Mouse (Mus musculus) G1E-ER4 (cell line): ENCODE results near the gene Nectin1. TPM values are rescaled to one million over a fixed set of nuclear protein-coding genes. Genes with fewer than 3 reads are reported as not detected.

Experiments
- GATA1 ChIP-seq: IDR thresholded peaks from one replicate; pipeline ENCODE4 v1.8.0; 2012; ENCODE audit warnings: low read length, inconsistent platforms
- polyA plus RNA-seq: library from polyadenylated mRNA; stranded (reverse); fragments of >175 nt; gene quantifications from 2 replicates; pipeline ENCODE4 v1.2.3, GENCODE M21; 2012

Gene Nectin1
- polyA plus RNA-seq, 1 experiment, result not detected

DNA sequence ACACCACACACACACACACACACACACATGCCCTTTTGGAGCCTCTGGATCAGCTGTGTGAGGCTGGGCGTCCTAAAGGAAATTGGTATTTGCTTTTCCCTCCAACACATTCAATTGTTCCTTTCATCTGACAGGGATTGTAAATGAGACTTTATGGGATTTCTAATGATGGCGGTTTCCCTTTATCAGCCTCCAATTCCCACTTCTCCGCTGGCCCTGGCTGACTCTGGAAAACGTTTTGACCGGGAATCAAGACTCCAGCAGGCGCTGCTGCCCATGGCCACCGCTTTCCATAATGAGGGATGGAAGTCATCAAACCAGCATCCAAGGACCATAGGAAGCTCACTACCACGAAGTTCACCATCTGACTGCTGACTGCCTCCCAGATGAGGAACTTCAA lies 11.1 kb upstream of the Nectin1 start:
- TF ChIP-seq GATA1, result no peak

GRCm38 (mm10) chr9:43734952-43735351 lies 8.8 kb upstream of the Nectin1 start:
- no peak for TF ChIP-seq GATA1

DNA sequence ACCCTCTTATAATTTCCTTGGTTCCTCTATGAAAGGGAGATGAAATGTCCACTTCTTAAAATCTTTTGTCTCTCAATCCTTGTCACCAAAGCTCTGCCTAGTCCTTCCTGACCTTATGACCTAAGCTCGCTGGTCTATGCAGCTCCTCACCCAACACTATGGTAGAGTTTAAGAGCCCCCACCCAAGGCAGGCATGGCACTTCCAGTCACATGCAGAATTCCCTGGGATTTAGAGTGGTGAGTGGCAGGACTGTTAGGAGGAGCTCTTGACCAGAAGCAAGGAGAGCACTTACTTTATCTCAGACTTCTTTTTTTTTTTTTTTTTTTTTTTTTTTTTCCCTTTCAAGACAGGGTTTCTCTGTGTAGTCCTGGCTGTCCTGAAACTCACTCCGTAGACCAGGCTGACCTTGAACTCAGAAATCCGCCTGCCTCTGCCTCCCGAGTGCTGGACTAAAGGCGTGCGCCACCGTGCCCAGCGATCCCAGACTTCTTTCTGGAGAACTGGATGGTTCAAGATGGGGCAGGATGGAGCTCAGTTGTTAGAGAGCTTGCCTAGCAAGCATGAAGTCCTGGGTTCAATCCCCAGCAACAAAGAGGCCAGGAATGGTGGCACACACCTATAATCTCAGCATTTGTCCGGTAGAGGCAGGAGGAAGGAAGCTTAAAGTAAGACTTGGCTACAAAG lies 7.6 kb upstream of the Nectin1 start:
- no peak for TF ChIP-seq GATA1

GRCm38 (mm10) chr9:43737331-43737730 lies 6.5 kb upstream of the Nectin1 start:
- TF ChIP-seq GATA1, result no peak

GRCm38 (mm10) chr9:43737871-43738292 lies 5.9 kb upstream of the Nectin1 start:
- TF ChIP-seq GATA1, result no peak

DNA sequence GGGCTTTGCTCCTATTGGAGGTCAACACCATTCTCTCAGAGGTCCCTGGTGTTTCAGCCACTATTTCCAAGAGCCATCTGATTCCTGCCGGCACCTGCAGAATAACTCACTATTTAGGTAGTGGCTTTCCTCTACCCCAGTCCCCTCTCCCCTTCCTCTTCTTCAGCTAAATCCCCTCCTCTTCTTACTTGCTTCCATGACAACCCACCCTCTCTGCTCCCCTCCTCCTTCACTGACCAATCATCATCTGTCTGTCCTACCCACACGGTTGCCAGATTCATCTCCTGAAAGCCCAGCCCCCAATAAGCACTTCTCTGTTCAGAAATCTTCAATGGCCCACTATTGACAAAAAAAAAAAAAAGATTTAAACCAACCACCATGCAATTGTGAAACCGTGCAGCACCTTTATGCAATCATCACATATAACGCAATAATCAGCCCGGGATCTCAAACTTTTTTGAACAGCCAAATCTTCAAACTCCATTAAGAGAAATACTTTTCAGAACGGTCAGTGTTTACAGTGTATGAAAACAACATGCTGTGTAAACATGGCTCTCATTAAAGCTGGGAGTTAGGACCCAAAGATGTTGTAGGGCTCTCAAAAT lies 5.2 kb upstream of the Nectin1 start:
- TF ChIP-seq GATA1, result no peak

DNA sequence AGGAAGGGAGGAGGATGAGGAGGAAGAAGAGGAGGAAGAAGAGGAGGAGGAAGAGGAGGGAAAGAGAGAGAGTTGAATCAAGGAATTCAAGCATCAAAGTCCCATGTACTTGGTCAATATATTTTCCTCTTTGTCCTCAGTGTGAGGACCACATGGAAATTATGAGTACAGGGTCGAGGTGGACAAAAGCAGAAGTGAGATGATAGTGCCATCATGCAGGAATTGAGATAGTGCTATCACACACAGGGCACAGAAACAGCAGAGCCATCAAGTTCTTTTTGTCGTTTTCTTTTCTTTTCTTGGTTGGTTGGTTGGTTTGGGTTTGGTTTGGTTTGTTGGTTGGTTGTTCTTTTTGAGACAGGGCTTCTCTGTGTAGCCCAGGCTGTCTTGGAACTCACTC lies 2.5 kb upstream of the Nectin1 start:
- no peak for TF ChIP-seq GATA1

DNA sequence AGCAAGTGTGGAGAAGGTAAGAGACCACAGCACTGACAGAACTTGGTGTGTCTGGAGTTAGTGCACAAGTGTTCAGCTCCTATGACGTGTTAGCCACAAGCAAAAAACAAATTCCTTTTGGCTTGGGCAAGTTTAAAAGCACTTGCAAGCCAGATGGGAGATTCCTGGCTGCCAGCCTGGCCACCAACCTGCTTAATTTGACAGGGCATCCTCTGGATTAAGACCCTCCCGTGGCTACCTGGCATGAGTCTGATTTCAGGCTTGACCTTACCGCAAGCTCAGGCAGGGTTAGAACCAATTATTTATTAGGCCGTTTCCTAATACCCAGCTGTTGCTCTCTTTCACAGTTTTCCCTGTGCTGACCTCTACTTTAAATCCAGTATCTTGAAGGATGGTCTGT lies 1.7 kb upstream of the Nectin1 start:
- TF ChIP-seq GATA1, result no peak

DNA sequence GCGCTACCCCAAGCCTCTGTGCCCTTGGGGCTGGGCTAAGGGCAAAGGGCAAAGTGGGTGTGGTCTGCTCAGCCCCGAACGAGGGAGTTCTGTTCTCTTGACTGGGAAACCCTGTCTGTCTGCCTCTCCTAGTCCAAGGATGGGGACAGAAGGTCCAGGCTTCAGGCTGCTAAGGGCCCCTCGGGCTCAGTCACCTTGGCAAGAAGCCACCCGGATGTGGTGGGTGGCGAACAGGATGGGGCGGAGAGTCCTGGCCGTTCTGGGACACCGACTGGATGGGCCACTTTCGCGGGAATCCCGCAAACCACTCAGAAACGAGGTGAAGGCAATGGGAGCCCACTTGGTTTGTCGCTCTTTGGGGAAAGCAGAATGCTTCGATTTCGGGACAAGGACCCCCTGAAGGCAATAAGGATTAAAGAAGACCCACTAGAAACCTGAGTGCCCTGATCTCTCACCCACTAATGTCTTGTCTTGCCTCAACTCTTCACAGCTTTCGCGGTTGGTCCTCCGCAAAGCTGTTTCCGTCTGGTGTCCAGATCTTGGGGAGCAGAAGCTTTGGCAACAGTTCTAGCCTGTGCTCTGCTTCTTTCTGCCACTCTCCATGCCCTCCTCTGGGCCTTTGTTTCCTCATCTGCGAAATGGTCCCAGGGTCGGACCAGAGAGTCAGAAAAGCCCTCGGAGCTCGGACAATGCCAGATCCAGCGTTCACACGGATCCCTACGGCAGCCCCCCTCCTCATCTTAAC lies 710 bp upstream of the Nectin1 start:
- no peak for TF ChIP-seq GATA1

- TF ChIP-seq GATA1, result no peak
These were observed 576 bp downstream of the Nectin1 start for GRCm38 (mm10) chr9:43744138-43744981.

DNA sequence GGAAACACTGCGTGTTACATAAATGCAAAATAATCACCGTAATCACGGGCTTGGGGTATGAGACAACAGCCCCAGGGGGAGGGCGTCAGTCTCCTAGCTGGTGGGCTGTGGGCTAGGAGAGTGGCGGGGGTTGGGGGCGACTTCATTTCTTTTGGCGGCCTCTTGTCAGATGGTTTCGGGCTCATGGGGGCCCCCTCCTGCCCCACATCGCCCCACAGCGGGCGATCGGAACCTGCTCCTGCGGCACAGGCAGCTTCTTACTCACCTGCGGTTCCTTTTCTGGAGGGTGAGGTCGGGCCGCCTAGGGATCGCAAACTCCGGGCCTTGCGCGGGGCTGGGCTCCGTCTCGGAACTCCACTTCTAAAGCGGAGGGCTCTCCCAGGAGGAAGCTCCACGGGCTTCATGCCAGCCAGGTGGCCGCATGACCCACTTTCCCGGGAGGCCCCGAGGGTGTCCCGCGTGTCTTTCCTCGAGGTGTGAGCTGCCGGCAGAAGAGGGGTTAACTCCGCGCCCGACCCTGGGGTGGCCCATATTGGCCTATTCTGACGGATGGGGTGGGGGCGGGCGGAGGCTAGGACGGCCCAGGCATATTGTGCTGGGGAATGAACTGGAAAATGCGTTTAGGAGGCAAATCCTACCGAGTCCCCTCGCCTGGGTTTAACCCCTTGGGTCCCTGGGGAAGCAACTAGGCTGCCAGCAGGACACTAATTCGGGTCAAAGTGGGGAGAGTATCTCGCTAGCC lies 1.4 kb downstream of the Nectin1 start:
- TF ChIP-seq GATA1, result no peak

- no peak for TF ChIP-seq GATA1
These were observed 2.3 kb downstream of the Nectin1 start for GRCm38 (mm10) chr9:43745951-43746703.

DNA sequence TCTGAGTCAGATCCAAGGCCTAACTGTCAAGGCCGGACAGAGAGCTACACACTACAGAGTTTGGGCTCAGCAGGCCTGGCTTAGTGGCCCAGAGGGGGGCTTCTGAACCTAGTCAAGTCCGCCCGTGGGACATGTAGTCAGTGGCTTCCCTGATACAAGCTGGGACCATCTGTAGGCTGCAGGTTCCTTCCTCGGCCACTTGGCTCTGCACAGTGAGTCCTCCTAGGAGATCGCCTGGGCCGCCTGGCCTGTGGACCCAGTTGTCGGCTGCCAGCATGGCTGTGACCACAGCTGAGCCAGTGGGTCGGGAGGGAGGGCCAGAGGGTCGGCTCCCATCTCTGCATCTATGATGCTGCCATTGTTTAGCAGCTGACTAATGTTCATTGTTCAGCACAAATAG lies 3.9 kb downstream of the Nectin1 start:
- no peak for TF ChIP-seq GATA1

DNA sequence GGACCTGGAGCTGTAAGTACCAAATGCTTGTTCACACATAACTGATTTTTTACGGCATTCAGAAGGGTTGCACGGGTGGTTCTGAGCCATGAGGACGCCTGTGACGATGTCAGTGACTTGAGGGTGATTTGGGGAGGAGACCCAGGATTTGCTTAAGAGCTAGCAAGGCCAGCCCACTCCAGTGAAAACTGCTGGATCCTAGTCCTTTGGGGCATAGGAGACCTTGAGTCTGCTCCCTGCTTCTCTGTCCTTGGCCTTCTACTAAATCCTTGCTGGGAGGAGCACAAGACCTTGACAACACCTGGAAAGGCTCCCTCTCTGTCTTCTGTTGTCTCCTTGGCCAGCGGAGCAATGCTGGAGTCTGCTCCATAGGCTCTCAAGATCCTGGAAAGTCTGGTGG lies 4.7 kb downstream of the Nectin1 start:
- TF ChIP-seq GATA1, result no peak
